34 mouse cellular contexts compared by ENCODE assay signal in the genomic region with DNA sequence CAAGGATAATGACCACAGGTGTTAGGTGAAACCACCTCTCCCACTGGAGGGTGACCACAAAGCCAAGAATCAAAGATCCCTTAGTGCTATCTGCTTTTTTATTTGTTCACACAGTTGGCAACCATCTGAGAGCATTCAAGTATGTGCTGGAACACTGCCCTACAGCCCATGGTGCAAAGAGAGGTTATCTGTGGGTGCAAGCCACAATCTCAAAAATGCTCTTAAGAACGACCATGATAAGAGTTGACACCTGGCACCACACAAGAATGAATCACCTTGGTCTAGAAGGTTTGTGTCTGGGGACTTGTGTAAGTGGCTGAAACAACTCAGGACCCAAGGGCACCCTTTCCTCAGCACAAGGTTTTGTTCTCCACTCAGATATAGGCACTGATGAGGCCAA. TPM values are rescaled to one million over a fixed set of nuclear protein-coding genes. Genes with fewer than 3 reads are reported as not detected.
DNase-seq lines count a peak whose midpoint lies in the region; ATAC-seq and TF ChIP-seq lines count a peak whose summit lies in the region.
"Had no signal": no experiment of that assay in that cellular context is flagged by ENCODE, and none has a peak within 500 bp of the region (broad histone marks: within the 10 kb centered on the region; RNA-seq: fewer than 3 reads in every experiment).

No protein-coding gene starts in this region.

- H3K27me3 ChIP-seq in lung, embryonic 14.5 days (ENCODE audit: insufficient read depth, low read length), result no peaks in the 10 kb centered on the region
- H3K27me3 ChIP-seq in midbrain, embryonic 11.5 days (ENCODE audit: control insufficient read depth, insufficient read depth, low read length), result no peaks in the 10 kb centered on the region
- H3K27me3 ChIP-seq in midbrain, embryonic 13.5 days, result no peaks in the 10 kb centered on the region
- no peaks in the 10 kb centered on the region for H3K27me3 ChIP-seq in stomach, embryonic 15.5 days (replicated peaks)
- H3K27me3 ChIP-seq: forebrain, embryonic 13.5 days had no signal

- peak; percentile 35 for DNase-seq in lung, embryonic 14.5 days
- no peak for DNase-seq in lung, postnatal 25 days (ENCODE audit: low spot score)
- peak; percentile 17 for DNase-seq in midbrain, embryonic 11.5 days (ENCODE audit: low spot score, missing footprints)
- no peak for DNase-seq in left cerebral cortex, postnatal 4 days
- no peak for DNase-seq in adrenal gland, adult 18-20 months (ENCODE audit: low spot score in 2 of 2)
- DNase-seq: adrenal gland, adult 2 months; adrenal gland, postnatal 25 days; B cell, adult 2 months; cerebellum, adult 11-12 months; cerebellum, adult 9-10 months; cerebellum, postnatal 14 days; gastrocnemius, postnatal 10 days; gastrocnemius, postnatal 36 days; heart, adult 2 months; heart, postnatal 14 days; heart, postnatal 4 days had no signal

- no peak overlapping the region for H3K4me2 ChIP-seq in lung, embryonic 14.5 days
- no peak overlapping the region for H3K4me2 ChIP-seq in midbrain, embryonic 11.5 days
- H3K4me2 ChIP-seq in midbrain, embryonic 13.5 days (replicated peaks), result no peak overlapping the region
- H3K4me2 ChIP-seq in stomach, embryonic 15.5 days, result no peak overlapping the region
- H3K4me2 ChIP-seq: forebrain, embryonic 13.5 days; heart, embryonic 13.5 days; hindbrain, embryonic 14.5 days had no signal

- ATAC-seq in lung, embryonic 14.5 days (ENCODE audit: insufficient read depth), result 0 out of 2 replicates have a peak, but pooled peaks have one; percentile 45
- no peak for ATAC-seq in midbrain, embryonic 11.5 days (ENCODE audit: low FRiP score)
- ATAC-seq in midbrain, embryonic 13.5 days, result no peak
- peak; percentile 57 for ATAC-seq in stomach, embryonic 15.5 days (ENCODE audit: insufficient read depth, low FRiP score, low read depth)
- ATAC-seq: forebrain, embryonic 13.5 days; forebrain, embryonic 16.5 days; Patski had no signal

- 25% methylated on average over 1 of the region's 1 CpGs for WGBS in lung, embryonic 14.5 days
- WGBS in midbrain, embryonic 11.5 days, result 71% methylated on average over 1 of the region's 1 CpGs
- 90% methylated on average over 1 of the region's 1 CpGs for WGBS in midbrain, embryonic 13.5 days
- 62% methylated on average over 1 of the region's 1 CpGs for WGBS in stomach, embryonic 15.5 days

- H3K4me1 ChIP-seq in lung, embryonic 14.5 days (ENCODE audit: insufficient read depth), result no peaks in the 10 kb centered on the region; the same call in 1 of the 2 replicates
- H3K4me1 ChIP-seq in midbrain, embryonic 11.5 days (ENCODE audit: control insufficient read depth, insufficient read depth, low read length), result no peaks in the 10 kb centered on the region; the same call in 1 of the 2 replicates
- no peaks in the 10 kb centered on the region; the same call in 1 of the 2 replicates for H3K4me1 ChIP-seq in midbrain, embryonic 13.5 days (replicated peaks)
- H3K4me1 ChIP-seq in stomach, embryonic 15.5 days, result no peaks in the 10 kb centered on the region
- H3K4me1 ChIP-seq: forebrain, embryonic 10.5 days; forebrain, embryonic 13.5 days; heart, embryonic 10.5 days had no signal

- H3K4me3 ChIP-seq in lung, embryonic 14.5 days (ENCODE audit: low read depth, low read length), result no peak overlapping the region
- H3K4me3 ChIP-seq in midbrain, embryonic 11.5 days (ENCODE audit: low read depth, low read length), result no peak overlapping the region
- no peak overlapping the region for H3K4me3 ChIP-seq in midbrain, embryonic 13.5 days (replicated peaks)
- no peak overlapping the region for H3K4me3 ChIP-seq in stomach, embryonic 15.5 days (replicated peaks)
- H3K4me3 ChIP-seq: forebrain, embryonic 10.5 days; forebrain, embryonic 13.5 days; heart, adult 2 months; heart, embryonic 10.5 days; heart, embryonic 13.5 days had no signal

- no peak overlapping the region for H3K9ac ChIP-seq in lung, embryonic 14.5 days
- H3K9ac ChIP-seq in midbrain, embryonic 11.5 days (ENCODE audit: low read length), result no peak overlapping the region
- no peak overlapping the region for H3K9ac ChIP-seq in midbrain, embryonic 13.5 days (replicated peaks)
- H3K9ac ChIP-seq in stomach, embryonic 15.5 days, result no peak overlapping the region
- H3K9ac ChIP-seq: forebrain, embryonic 13.5 days; heart, embryonic 13.5 days; hindbrain, embryonic 14.5 days had no signal

- no peak overlapping the region for H3K27ac ChIP-seq in lung, embryonic 14.5 days (ENCODE audit: low read depth)
- H3K27ac ChIP-seq in midbrain, embryonic 11.5 days (ENCODE audit: low read depth, low read length), result no peak overlapping the region
- no peak overlapping the region for H3K27ac ChIP-seq in midbrain, embryonic 13.5 days
- H3K27ac ChIP-seq in stomach, embryonic 15.5 days, result no peak overlapping the region
- H3K27ac ChIP-seq: forebrain, embryonic 10.5 days; forebrain, embryonic 13.5 days; heart, adult 2 months; heart, embryonic 10.5 days; heart, embryonic 13.5 days; hindbrain, embryonic 14.5 days had no signal

- intact Hi-C loops in left cerebral cortex, postnatal 4 days (cut with DNase I), result no loop called here

- TF ChIP-seq CTCF in lung, embryonic 14.5 days (IDR thresholded peaks at IDR 0.05; ENCODE audit: low read depth), result no peak

- H3K9me3 ChIP-seq in lung, embryonic 14.5 days (ENCODE audit: low read depth, low read length), result no peaks in the 10 kb centered on the region
- H3K9me3 ChIP-seq in midbrain, embryonic 11.5 days (ENCODE audit: control insufficient read depth, low read length), result no peaks in the 10 kb centered on the region
- H3K9me3 ChIP-seq in midbrain, embryonic 13.5 days, result no peaks in the 10 kb centered on the region
- no peaks in the 10 kb centered on the region for H3K9me3 ChIP-seq in stomach, embryonic 15.5 days
- H3K9me3 ChIP-seq: forebrain, embryonic 13.5 days; heart, embryonic 10.5 days had no signal

- H3K36me3 ChIP-seq in lung, embryonic 14.5 days (ENCODE audit: insufficient read depth), result no peaks in the 10 kb centered on the region
- H3K36me3 ChIP-seq in midbrain, embryonic 11.5 days (ENCODE audit: control insufficient read depth, insufficient read depth, low read length), result no peaks in the 10 kb centered on the region
- no peaks in the 10 kb centered on the region for H3K36me3 ChIP-seq in midbrain, embryonic 13.5 days
- H3K36me3 ChIP-seq in stomach, embryonic 15.5 days, result no peaks in the 10 kb centered on the region
- H3K36me3 ChIP-seq: forebrain, embryonic 10.5 days; G1E; heart, embryonic 10.5 days; heart, embryonic 13.5 days had no signal

RNA-seq across cellular contexts. Expression of gene Cym, which starts 1.7 kb away (rescaled TPM):
- 139 and 158 TPM in 2 replicates for polyA plus RNA-seq in lung, embryonic 14.5 days (2014; fragmentation: Nextera tagmentation; extraction: Ambion mirVana)
- not detected in 2 replicates for polyA plus RNA-seq in midbrain, embryonic 11.5 days (2014; fragmentation: Nextera tagmentation; extraction: Ambion mirVana)
- 0.27 and 4.2 TPM in 2 replicates for polyA plus RNA-seq in midbrain, embryonic 13.5 days (2015; fragmentation: Nextera tagmentation; extraction: Ambion mirVana)
- 3,013 and 3,281 TPM in 2 replicates for polyA plus RNA-seq in stomach, embryonic 15.5 days (2015; fragmentation: Nextera tagmentation; extraction: Ambion mirVana)
- total RNA-seq in left cerebral cortex, postnatal 4 days (2021), result not detected
- total RNA-seq in adrenal gland, adult 18-20 months (2021), result under 1 TPM in 1 of 2 experiments, not detected in 1; 0.32 TPM
- total RNA-seq: CH12.LX; G1E; gastrocnemius, adult 18-20 months; gastrocnemius, postnatal 36 days; granulocyte monocyte progenitor cell, adult 5-6 weeks; heart, adult 2 months; heart, postnatal 14 days; heart, postnatal 4 days had no signal
- polyA plus RNA-seq: embryonic facial prominence, embryonic 11.5 days; embryonic facial prominence, embryonic 14.5 days; forebrain, embryonic 10.5 days; forebrain, embryonic 16.5 days; G1E; heart, embryonic 10.5 days; hindbrain, embryonic 11.5 days; hindbrain, embryonic 14.5 days; Patski had no signal

RNA-seq across cellular contexts. Expression of gene A630076J17Rik, which starts 7.2 kb away (rescaled TPM):
- polyA plus RNA-seq in lung, embryonic 14.5 days (2014; fragmentation: Nextera tagmentation; extraction: Ambion mirVana), result 0.43 and 0.54 TPM in 2 replicates
- polyA plus RNA-seq in midbrain, embryonic 11.5 days (2014; fragmentation: Nextera tagmentation; extraction: Ambion mirVana), result not detected in 2 replicates
- not detected in 2 replicates for polyA plus RNA-seq in midbrain, embryonic 13.5 days (2015; fragmentation: Nextera tagmentation; extraction: Ambion mirVana)
- polyA plus RNA-seq in stomach, embryonic 15.5 days (2015; fragmentation: Nextera tagmentation; extraction: Ambion mirVana), result 0.64 and 2.1 TPM in 2 replicates
- total RNA-seq in left cerebral cortex, postnatal 4 days (2021), result not detected
- not detected for total RNA-seq in adrenal gland, adult 18-20 months (2021)
- total RNA-seq: adrenal gland, adult 2 months; adrenal gland, postnatal 25 days; CH12.LX; G1E; gastrocnemius, adult 18-20 months; gastrocnemius, postnatal 10 days; gastrocnemius, postnatal 36 days; granulocyte monocyte progenitor cell, adult 5-6 weeks; heart, adult 2 months; heart, postnatal 14 days; heart, postnatal 4 days had no signal
- polyA plus RNA-seq: adrenal gland, adult 2 months; brain, embryonic 14.5 days; embryonic facial prominence, embryonic 14.5 days; forebrain, embryonic 10.5 days; forebrain, embryonic 13.5 days; forebrain, embryonic 16.5 days; G1E; heart, embryonic 10.5 days; heart, embryonic 13.5 days; hindbrain, embryonic 11.5 days; hindbrain, embryonic 14.5 days; Patski had no signal

RNA-seq across cellular contexts. Expression of gene Prok1, which starts 16.3 kb away (rescaled TPM):
- polyA plus RNA-seq in lung, embryonic 14.5 days (2014; fragmentation: Nextera tagmentation; extraction: Ambion mirVana), result 0.12 TPM in 1 of 2 replicates, not detected in the other
- polyA plus RNA-seq in midbrain, embryonic 11.5 days (2014; fragmentation: Nextera tagmentation; extraction: Ambion mirVana), result 0.07 TPM in 1 of 2 replicates, not detected in the other
- polyA plus RNA-seq in midbrain, embryonic 13.5 days (2015; fragmentation: Nextera tagmentation; extraction: Ambion mirVana), result not detected in 2 replicates
- polyA plus RNA-seq in stomach, embryonic 15.5 days (2015; fragmentation: Nextera tagmentation; extraction: Ambion mirVana), result 0.13 and 0.14 TPM in 2 replicates
- total RNA-seq in left cerebral cortex, postnatal 4 days (2021), result not detected
- total RNA-seq in adrenal gland, adult 18-20 months (2021), result 1 to 10 TPM in 1 of 2 experiments, under 1 TPM in 1; 0.50 to 1.2 TPM
- total RNA-seq: CH12.LX; gastrocnemius, adult 18-20 months; gastrocnemius, postnatal 36 days; granulocyte monocyte progenitor cell, adult 5-6 weeks; heart, adult 2 months; heart, postnatal 14 days had no signal
- polyA plus RNA-seq: adrenal gland, adult 2 months; embryonic facial prominence, embryonic 11.5 days; embryonic facial prominence, embryonic 14.5 days; forebrain, embryonic 10.5 days; forebrain, embryonic 13.5 days; heart, adult 2 months; heart, embryonic 10.5 days; heart, embryonic 13.5 days; heart, embryonic 16.5 days; hindbrain, embryonic 11.5 days; Patski had no signal

RNA-seq across cellular contexts. Expression of gene Kcna10, which starts 40.4 kb away (rescaled TPM):
- not detected in 2 replicates for polyA plus RNA-seq in lung, embryonic 14.5 days (2014; fragmentation: Nextera tagmentation; extraction: Ambion mirVana)
- polyA plus RNA-seq in midbrain, embryonic 11.5 days (2014; fragmentation: Nextera tagmentation; extraction: Ambion mirVana), result not detected in 2 replicates
- polyA plus RNA-seq in midbrain, embryonic 13.5 days (2015; fragmentation: Nextera tagmentation; extraction: Ambion mirVana), result not detected in 2 replicates
- not detected in 2 replicates for polyA plus RNA-seq in stomach, embryonic 15.5 days (2015; fragmentation: Nextera tagmentation; extraction: Ambion mirVana)
- total RNA-seq in left cerebral cortex, postnatal 4 days (2021), result under 1 TPM in 1 of 2 experiments, not detected in 1; 0.54 TPM
- not detected for total RNA-seq in adrenal gland, adult 18-20 months (2021)
- total RNA-seq: adrenal gland, adult 2 months; adrenal gland, postnatal 25 days; CH12.LX; gastrocnemius, adult 18-20 months; gastrocnemius, postnatal 36 days; granulocyte monocyte progenitor cell, adult 5-6 weeks; heart, adult 2 months; heart, postnatal 14 days; heart, postnatal 4 days had no signal
- polyA plus RNA-seq: adrenal gland, adult 2 months; brain, embryonic 14.5 days; embryonic facial prominence, embryonic 11.5 days; embryonic facial prominence, embryonic 14.5 days; forebrain, embryonic 10.5 days; forebrain, embryonic 13.5 days; forebrain, embryonic 16.5 days; G1E; heart, adult 2 months; heart, embryonic 10.5 days; heart, embryonic 13.5 days; heart, embryonic 16.5 days; hindbrain, embryonic 11.5 days; hindbrain, embryonic 14.5 days; Patski had no signal

RNA-seq across cellular contexts. Expression of gene Lamtor5, which starts 55.4 kb away (rescaled TPM):
- 184 and 195 TPM in 2 replicates for polyA plus RNA-seq in lung, embryonic 14.5 days (2014; fragmentation: Nextera tagmentation; extraction: Ambion mirVana)
- polyA plus RNA-seq in midbrain, embryonic 11.5 days (2014; fragmentation: Nextera tagmentation; extraction: Ambion mirVana), result 195 and 198 TPM in 2 replicates
- polyA plus RNA-seq in midbrain, embryonic 13.5 days (2015; fragmentation: Nextera tagmentation; extraction: Ambion mirVana), result 203 and 216 TPM in 2 replicates
- 191 and 192 TPM in 2 replicates for polyA plus RNA-seq in stomach, embryonic 15.5 days (2015; fragmentation: Nextera tagmentation; extraction: Ambion mirVana)
- total RNA-seq in left cerebral cortex, postnatal 4 days (2021), result 10 to 100 TPM; 57.9 to 64.0 TPM
- total RNA-seq in adrenal gland, adult 18-20 months (2021), result 10 to 100 TPM; 83.0 to 85.9 TPM

Comparison
In these comparisons a context has a peak if more than half of its experiments do, and no peak if none do; other contexts are left out.
1. DNase-seq: peak in lung, embryonic 14.5 days (single experiment) and midbrain, embryonic 11.5 days (single experiment); none in lung, postnatal 25 days (single experiment), left cerebral cortex, postnatal 4 days (single experiment) and adrenal gland, adult 18-20 months (0 of 2).
2. ATAC-seq: peak in lung, embryonic 14.5 days (single experiment) and stomach, embryonic 15.5 days (single experiment); none in midbrain, embryonic 11.5 days (single experiment) and midbrain, embryonic 13.5 days (single experiment).
3. RNA of gene Cym, which starts 1.7 kb away (polyA plus RNA-seq): 3,013 to 3,281 TPM in stomach, embryonic 15.5 days and 139 to 158 TPM in lung, embryonic 14.5 days; 0.27 to 4.2 TPM in midbrain, embryonic 13.5 days and not detected in midbrain, embryonic 11.5 days; every median in the first group is over 10 times any median in the second.